Mouse (Mus musculus): ENCODE results near the gene Fcrl5.

The Fcrl5 gene

GRCm38 (mm10) chr3:87435479-87435878, at the start of gene Fcrl5:
TSS of gene Fcrl5 (plus strand) at chr3:87435773.
- no peak for DNase-seq (ENCODE audit: low read depth, low spot score)

GRCm38 (mm10) chr3:87390935-87391334, 44.6 kb upstream of the Fcrl5 start:
- no peak for DNase-seq (ENCODE audit: low read depth, low spot score)

GRCm38 (mm10) chr3:87398809-87399208, 36.8 kb upstream of the Fcrl5 start:
- DNase-seq (ENCODE audit: low read depth, low spot score): no peak

- no peak for DNase-seq (ENCODE audit: low read depth, low spot score)
Observed at GRCm38 (mm10) chr3:87399906-87400305, 35.7 kb upstream of the Fcrl5 start.

GRCm38 (mm10) chr3:87401321-87401720, 34.3 kb upstream of the Fcrl5 start:
- no peak for DNase-seq (ENCODE audit: low read depth, low spot score)

- peak; percentile 91 for DNase-seq (ENCODE audit: low read depth, low spot score)
Observed at GRCm38 (mm10) chr3:87408171-87408570, 27.4 kb upstream of the Fcrl5 start.

GRCm38 (mm10) chr3:87409196-87409935, 26.2 kb upstream of the Fcrl5 start:
- DNase-seq (ENCODE audit: low read depth, low spot score): peak; percentile 87

- peak; percentile 45 for DNase-seq (ENCODE audit: low read depth, low spot score)
Observed at GRCm38 (mm10) chr3:87410605-87411004, 25.0 kb upstream of the Fcrl5 start.

- peak; percentile 75 for DNase-seq (ENCODE audit: low read depth, low spot score)
Observed at GRCm38 (mm10) chr3:87411150-87411549, 24.4 kb upstream of the Fcrl5 start.

- DNase-seq (ENCODE audit: low read depth, low spot score): no peak
Observed at GRCm38 (mm10) chr3:87420645-87421044, 14.9 kb upstream of the Fcrl5 start.

GRCm38 (mm10) chr3:87422386-87422910, 13.1 kb upstream of the Fcrl5 start:
- DNase-seq (ENCODE audit: low read depth, low spot score): no peak

- DNase-seq (ENCODE audit: low read depth, low spot score): no peak
Observed at GRCm38 (mm10) chr3:87440586-87440985, 5.0 kb downstream of the Fcrl5 start.

GRCm38 (mm10) chr3:87443968-87444367, 8.4 kb downstream of the Fcrl5 start:
- no peak for DNase-seq (ENCODE audit: low read depth, low spot score)

GRCm38 (mm10) chr3:87465454-87465853, 29.9 kb downstream of the Fcrl5 start:
- no peak for DNase-seq (ENCODE audit: low read depth, low spot score)

GRCm38 (mm10) chr3:87467011-87467410, 31.4 kb downstream of the Fcrl5 start:
- peak; percentile 79 for DNase-seq (ENCODE audit: low read depth, low spot score)

- peak; percentile 66 for DNase-seq (ENCODE audit: low read depth, low spot score)
Observed at GRCm38 (mm10) chr3:87467416-87467815, 31.8 kb downstream of the Fcrl5 start.

GRCm38 (mm10) chr3:87477948-87478347, 42.4 kb downstream of the Fcrl5 start:
- DNase-seq (ENCODE audit: low read depth, low spot score): peak; percentile 96

GRCm38 (mm10) chr3:87478596-87478995, 43.0 kb downstream of the Fcrl5 start:
- DNase-seq (ENCODE audit: low read depth, low spot score): peak; percentile 91

- peak; percentile 95 for DNase-seq (ENCODE audit: low read depth, low spot score)
Observed at GRCm38 (mm10) chr3:87479230-87479629, 43.7 kb downstream of the Fcrl5 start.

- no peak for DNase-seq (ENCODE audit: low read depth, low spot score)
Observed at GRCm38 (mm10) chr3:87487392-87487791, 51.8 kb downstream of the Fcrl5 start.

- no peak for DNase-seq (ENCODE audit: low read depth, low spot score)
Observed at GRCm38 (mm10) chr3:87487911-87488310, 52.3 kb downstream of the Fcrl5 start.

GRCm38 (mm10) chr3:87498266-87498665, 62.7 kb downstream of the Fcrl5 start:
- peak; percentile 70 for DNase-seq (ENCODE audit: low read depth, low spot score)

GRCm38 (mm10) chr3:87499072-87499471, 63.5 kb downstream of the Fcrl5 start:
- DNase-seq (ENCODE audit: low read depth, low spot score): peak; percentile 91

Data from R1 (cell line).